Mouse (Mus musculus) heart, adult 2 months (tissue): ENCODE results near the gene Col16a1.

Source experiments
- CTCF ChIP-seq: fragments of 200-600 bp; IDR thresholded peaks from 2 replicates; pipeline ENCODE4 v1.8.1; 2022; ENCODE audit warnings: antibody characterized with exemption, mild to moderate bottlenecking, moderate library complexity
- EP300 ChIP-seq: fragments of 200-500 bp; IDR thresholded peaks from 2 replicates; pipeline ENCODE4 v1.6.1; 2011; ENCODE audit warnings: low read depth, low read length, control low read depth; ENCODE audit not compliant: insufficient read depth
- POLR2A ChIP-seq: fragments of 200-500 bp; IDR thresholded peaks from 2 replicates; pipeline ENCODE4 v1.6.1; 2011; ENCODE audit warnings: mild to moderate bottlenecking, low read depth, low read length, control low read depth; ENCODE audit not compliant: insufficient read depth

DNA sequence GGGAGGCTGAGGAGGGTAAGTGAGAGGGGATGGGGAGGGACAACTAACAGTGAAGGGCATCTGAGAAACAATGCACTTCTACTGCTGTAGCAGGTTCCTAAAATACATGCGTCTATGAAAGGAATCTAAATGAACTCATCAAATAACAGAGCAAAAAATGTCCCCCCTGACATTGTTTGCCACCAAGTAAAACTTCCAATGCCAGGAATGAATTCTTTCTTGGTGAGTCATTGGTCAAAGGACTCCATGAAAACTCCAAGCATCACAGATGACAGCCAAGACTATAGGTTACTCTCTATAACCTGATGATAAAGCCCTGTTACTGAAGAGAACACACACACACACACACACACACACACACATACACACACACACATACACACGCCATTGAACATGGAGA is 16.5 kb upstream of the Col16a1 start:
- TF ChIP-seq POLR2A = no peak
- TF ChIP-seq EP300 = no peak
- no peak for TF ChIP-seq CTCF
